Mouse (Mus musculus): ENCODE results near the gene Cubn. TPM values are rescaled to one million over a fixed set of nuclear protein-coding genes. Genes with fewer than 3 reads are reported as not detected.

Gene Cubn
- polyA plus RNA-seq, 1 experiment from 2014 or later = 0.77 TPM

GRCm38 (mm10) chr2:13371072-13371796, 120.4 kb downstream of the Cubn start:
- no peaks in the 10 kb centered on the region for H3K27me3 ChIP-seq (replicated peaks)
- no peak overlapping the region for H3K4me3 ChIP-seq
- H3K27ac ChIP-seq = peak overlapping the region; percentile 72
- WGBS = 47% methylated on average over 10 of the region's 10 CpGs
- ATAC-seq (replicated peaks) = 0 out of 2 replicates have a peak, but pooled peaks have one; percentile 5
- H3K9ac ChIP-seq = no peak overlapping the region
- H3K9me3 ChIP-seq = no peaks in the 10 kb centered on the region
- no peak overlapping the region for H3K4me2 ChIP-seq
- H3K36me3 ChIP-seq (replicated peaks) = no peaks in the 10 kb centered on the region
- peaks cover 24% of the 10 kb centered on the region for H3K4me1 ChIP-seq

DNA sequence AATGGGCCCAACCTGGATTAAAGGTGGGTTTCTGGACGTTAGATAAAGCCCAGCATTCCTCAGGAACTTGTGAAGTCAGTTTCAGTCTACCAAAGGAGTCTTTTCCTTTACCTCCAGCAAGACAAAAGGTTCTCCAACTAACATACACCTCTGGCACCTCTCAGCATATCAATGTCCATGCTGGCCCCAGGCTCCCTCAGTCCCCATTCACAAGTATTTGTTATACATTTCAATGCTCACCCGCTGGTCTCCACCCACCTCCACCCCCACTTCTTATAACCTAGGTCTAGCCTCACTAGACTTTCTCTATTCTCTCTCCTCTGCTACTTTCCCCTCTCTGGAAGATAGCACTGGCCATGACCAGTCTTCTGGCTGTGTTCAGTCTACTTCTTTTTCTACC, 121.1 kb downstream of the Cubn start:
- 33% methylated on average over 2 of the region's 2 CpGs for WGBS
- Histone ChIP-seq H3K4me3 (no peak overlapping the region), H3K27me3 (replicated peaks) (no peaks in the 10 kb centered on the region), H3K9me3 (no peaks in the 10 kb centered on the region), H3K9ac (no peak overlapping the region), H3K4me1 (peaks cover 24% of the 10 kb centered on the region), H3K27ac (no peak overlapping the region), H3K4me2 (no peak overlapping the region), H3K36me3 (replicated peaks) (no peaks in the 10 kb centered on the region)
- no peak for ATAC-seq (replicated peaks)

DNA sequence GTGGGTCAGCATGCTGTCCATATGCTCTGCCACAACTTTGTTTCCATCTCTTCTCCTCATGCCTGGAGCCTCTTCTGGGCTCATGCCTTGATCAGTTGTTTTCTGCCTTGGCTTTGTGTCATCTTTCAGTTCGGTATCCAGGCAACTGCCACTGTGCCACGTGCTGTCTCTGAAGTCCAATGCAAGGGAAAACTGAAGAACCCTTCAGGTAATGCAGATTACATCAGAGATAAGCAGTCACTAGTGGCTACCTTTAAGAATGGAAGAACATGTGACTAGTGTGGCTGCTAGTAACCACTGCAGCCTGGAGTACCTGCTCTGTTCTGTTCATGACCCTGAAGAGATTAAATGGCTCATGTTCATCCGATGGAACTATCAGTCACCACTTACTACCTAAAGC, 123.1 kb downstream of the Cubn start:
- Histone ChIP-seq H3K9me3 (no peaks in the 10 kb centered on the region), H3K4me3 (no peak overlapping the region), H3K4me2 (no peak overlapping the region), H3K9ac (no peak overlapping the region), H3K4me1 (peaks cover 24% of the 10 kb centered on the region), H3K27ac (no peak overlapping the region), H3K36me3 (replicated peaks) (no peaks in the 10 kb centered on the region), H3K27me3 (replicated peaks) (no peaks in the 10 kb centered on the region)
- 60% methylated on average over 3 of the region's 3 CpGs for WGBS
- no peak for ATAC-seq (replicated peaks)

DNA sequence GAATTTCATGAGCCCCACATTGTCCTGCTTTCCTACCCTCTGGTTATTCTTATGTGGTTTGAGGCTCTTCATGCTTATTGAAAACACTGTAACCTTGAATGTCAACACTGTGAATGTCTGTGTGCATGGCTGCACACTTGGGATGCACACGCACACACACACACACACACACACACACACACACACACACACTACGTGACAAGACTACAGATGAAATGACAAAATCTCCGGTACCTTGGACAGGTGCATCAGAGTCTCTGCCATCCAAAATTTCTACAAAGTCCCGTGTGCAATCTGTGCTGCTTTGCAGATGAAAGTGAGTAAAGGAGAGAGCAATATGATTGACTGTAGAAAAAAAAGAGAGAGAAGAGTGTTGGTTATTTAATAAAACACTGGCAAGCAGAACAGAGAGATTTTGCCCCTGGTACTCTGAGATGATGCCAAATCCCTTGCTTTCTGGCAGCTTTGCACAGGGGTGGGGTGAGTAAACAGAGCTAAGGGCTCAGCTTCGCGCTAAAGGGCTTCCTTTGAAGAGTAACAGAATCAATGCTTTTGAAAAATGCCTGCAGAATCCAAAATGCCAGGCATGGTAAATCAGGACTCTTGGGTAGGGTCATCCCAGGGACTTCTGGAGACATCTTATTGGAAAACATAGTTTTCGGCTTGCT, 133.6 kb downstream of the Cubn start:
- Histone ChIP-seq H3K4me2 (0 out of 2 replicates have a peak overlapping the region, but pooled peaks have one; percentile 5), H3K9ac (no peak overlapping the region), H3K27ac (peak overlapping the region; percentile 51), H3K27me3 (replicated peaks) (no peaks in the 10 kb centered on the region), H3K36me3 (replicated peaks) (no peaks in the 10 kb centered on the region), H3K4me1 (peaks cover 17% of the 10 kb centered on the region), H3K4me3 (no peak overlapping the region), H3K9me3 (no peaks in the 10 kb centered on the region)
- 40% methylated on average over 7 of the region's 7 CpGs for WGBS
- peak; percentile 91 for ATAC-seq (replicated peaks)

- H3K36me3 ChIP-seq (replicated peaks) = no peaks in the 10 kb centered on the region
- no peak overlapping the region for H3K27ac ChIP-seq
- H3K9me3 ChIP-seq = no peaks in the 10 kb centered on the region
- WGBS = 95% methylated on average over 3 of the region's 3 CpGs
- no peaks in the 10 kb centered on the region for H3K27me3 ChIP-seq (replicated peaks)
- peaks cover 3% of the 10 kb centered on the region for H3K4me1 ChIP-seq
- ATAC-seq (replicated peaks) = no peak
- H3K4me2 ChIP-seq = no peak overlapping the region
- H3K4me3 ChIP-seq = no peak overlapping the region
- H3K9ac ChIP-seq = no peak overlapping the region
Observed at GRCm38 (mm10) chr2:13352775-13353174, 138.8 kb downstream of the Cubn start.

GRCm38 (mm10) chr2:13352112-13352728, 139.4 kb downstream of the Cubn start:
- H3K9ac ChIP-seq = no peak overlapping the region
- H3K27me3 ChIP-seq (replicated peaks) = no peaks in the 10 kb centered on the region
- ATAC-seq (replicated peaks) = no peak
- WGBS = 98% methylated on average over 1 of the region's 1 CpGs
- no peaks in the 10 kb centered on the region for H3K4me1 ChIP-seq
- H3K27ac ChIP-seq = no peak overlapping the region
- no peaks in the 10 kb centered on the region for H3K36me3 ChIP-seq (replicated peaks)
- H3K4me3 ChIP-seq = no peak overlapping the region
- H3K9me3 ChIP-seq = no peaks in the 10 kb centered on the region
- H3K4me2 ChIP-seq = no peak overlapping the region

DNA sequence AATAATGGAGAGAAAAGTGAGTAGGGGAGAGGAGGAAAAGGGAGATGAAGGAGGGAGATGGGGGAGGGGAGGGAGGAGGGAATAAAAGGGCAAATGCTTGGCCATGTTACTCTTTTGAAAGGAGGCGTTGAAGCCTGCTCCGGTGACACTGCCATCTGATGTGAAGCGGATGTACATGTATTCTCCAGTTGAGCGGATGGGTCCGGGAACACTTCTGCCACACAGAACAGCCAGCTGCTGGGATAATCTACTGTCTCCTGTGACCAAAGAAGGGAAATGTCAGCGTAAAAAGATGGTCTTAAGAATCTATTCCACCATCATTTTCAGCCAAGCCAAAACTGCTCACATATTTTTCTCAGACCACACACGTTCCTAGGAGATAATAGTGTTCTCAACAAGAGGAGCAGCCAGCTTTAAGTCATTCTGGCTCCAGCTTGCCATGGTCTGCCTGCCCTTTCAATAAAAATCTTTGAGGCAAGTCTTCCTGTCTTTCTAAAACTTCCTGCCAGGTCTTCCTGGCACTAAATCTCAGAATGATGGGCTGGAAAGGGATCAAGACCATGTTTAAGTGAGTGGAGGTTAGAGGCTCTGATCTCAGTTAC, 149.2 kb downstream of the Cubn start:
- H3K27ac ChIP-seq = no peak overlapping the region
- no peak for ATAC-seq (replicated peaks)

DNA sequence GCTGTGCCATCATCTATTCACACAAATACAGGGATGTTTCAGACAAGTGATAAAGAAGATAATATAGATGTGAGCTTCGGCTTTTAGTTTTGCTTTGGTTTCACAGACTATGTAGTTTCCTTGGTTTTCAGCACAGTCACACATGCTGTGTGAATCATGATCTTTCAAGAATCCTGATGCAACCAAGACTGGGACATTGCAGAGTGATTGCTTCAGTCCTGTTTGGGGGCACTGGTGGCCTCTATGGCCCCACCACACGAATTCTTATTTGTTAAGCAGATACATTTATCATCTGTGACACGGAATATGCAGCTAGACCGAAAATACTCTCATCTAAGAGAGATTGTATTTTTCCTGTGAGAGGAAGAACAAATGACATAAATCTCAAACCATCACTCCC, 156.2 kb downstream of the Cubn start:
- Histone ChIP-seq H3K4me3 (no peak overlapping the region), H3K36me3 (replicated peaks) (no peaks in the 10 kb centered on the region), H3K9me3 (no peaks in the 10 kb centered on the region), H3K27me3 (replicated peaks) (no peaks in the 10 kb centered on the region), H3K4me1 (no peaks in the 10 kb centered on the region), H3K9ac (no peak overlapping the region), H3K4me2 (no peak overlapping the region), H3K27ac (no peak overlapping the region)
- 92% methylated on average over 4 of the region's 4 CpGs for WGBS
- no peak for ATAC-seq (replicated peaks)

More for the DNA sequence above, 149.2 kb downstream of the Cubn start:
- no peaks in the 10 kb centered on the region for H3K36me3 ChIP-seq (replicated peaks)
- H3K9me3 ChIP-seq = no peaks in the 10 kb centered on the region
- WGBS = 50% methylated on average over 7 of the region's 7 CpGs
- H3K4me3 ChIP-seq = no peak overlapping the region
- no peaks in the 10 kb centered on the region for H3K27me3 ChIP-seq (replicated peaks)
- no peaks in the 10 kb centered on the region for H3K4me1 ChIP-seq
- H3K4me2 ChIP-seq = no peak overlapping the region
- no peak overlapping the region for H3K9ac ChIP-seq

- ATAC-seq (replicated peaks) = no peak
Observed at GRCm38 (mm10) chr2:13329754-13330417, 161.7 kb downstream of the Cubn start.

GRCm38 (mm10) chr2:13303376-13303775, 188.2 kb downstream of the Cubn start:
- 93% methylated on average over 3 of the region's 3 CpGs for WGBS
- ATAC-seq (replicated peaks) = no peak
- H3K27me3 ChIP-seq (replicated peaks) = no peaks in the 10 kb centered on the region

More at GRCm38 (mm10) chr2:13329754-13330417, 161.7 kb downstream of the Cubn start:
- Histone ChIP-seq H3K9ac (no peak overlapping the region), H3K36me3 (replicated peaks) (no peaks in the 10 kb centered on the region), H3K4me2 (no peak overlapping the region), H3K4me3 (no peak overlapping the region), H3K27ac (no peak overlapping the region), H3K9me3 (no peaks in the 10 kb centered on the region), H3K4me1 (no peaks in the 10 kb centered on the region), H3K27me3 (replicated peaks) (no peaks in the 10 kb centered on the region)
- WGBS = 51% methylated on average over 4 of the region's 4 CpGs

DNA sequence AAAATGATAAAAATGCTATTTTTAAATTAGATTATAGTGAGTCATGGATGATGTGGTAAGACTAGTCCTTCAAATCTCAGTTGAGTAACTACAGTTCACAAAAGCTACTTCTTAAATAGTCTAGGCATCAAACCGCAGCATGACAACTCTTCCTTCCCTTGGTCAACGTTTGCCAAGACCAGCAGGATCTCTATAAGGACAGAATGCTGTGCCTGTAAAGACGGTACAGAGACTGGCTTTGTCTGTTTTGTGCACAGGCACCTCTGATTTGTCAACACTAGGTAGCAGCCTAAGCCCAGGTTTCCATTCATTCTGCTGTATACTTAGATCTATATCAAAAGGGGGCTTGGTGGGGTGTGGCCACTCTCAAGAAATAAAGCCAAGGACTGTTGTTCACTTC, 192.6 kb downstream of the Cubn start:
- WGBS = 29% methylated on average over 3 of the region's 3 CpGs
- peak; percentile 95 for ATAC-seq (replicated peaks)
- H3K9ac ChIP-seq = no peak overlapping the region
- H3K27me3 ChIP-seq (replicated peaks) = no peaks in the 10 kb centered on the region
- no peaks in the 10 kb centered on the region for H3K9me3 ChIP-seq
- H3K27ac ChIP-seq = no peak overlapping the region
- H3K4me3 ChIP-seq = no peak overlapping the region
- no peak overlapping the region for H3K4me2 ChIP-seq
- H3K36me3 ChIP-seq (replicated peaks) = no peaks in the 10 kb centered on the region
- H3K4me1 ChIP-seq = no peaks in the 10 kb centered on the region

More at GRCm38 (mm10) chr2:13303376-13303775, 188.2 kb downstream of the Cubn start:
- Histone ChIP-seq H3K36me3 (replicated peaks) (no peaks in the 10 kb centered on the region), H3K9ac (no peak overlapping the region), H3K4me1 (no peaks in the 10 kb centered on the region), H3K4me3 (no peak overlapping the region), H3K9me3 (no peaks in the 10 kb centered on the region), H3K4me2 (no peak overlapping the region), H3K27ac (no peak overlapping the region)

DNA sequence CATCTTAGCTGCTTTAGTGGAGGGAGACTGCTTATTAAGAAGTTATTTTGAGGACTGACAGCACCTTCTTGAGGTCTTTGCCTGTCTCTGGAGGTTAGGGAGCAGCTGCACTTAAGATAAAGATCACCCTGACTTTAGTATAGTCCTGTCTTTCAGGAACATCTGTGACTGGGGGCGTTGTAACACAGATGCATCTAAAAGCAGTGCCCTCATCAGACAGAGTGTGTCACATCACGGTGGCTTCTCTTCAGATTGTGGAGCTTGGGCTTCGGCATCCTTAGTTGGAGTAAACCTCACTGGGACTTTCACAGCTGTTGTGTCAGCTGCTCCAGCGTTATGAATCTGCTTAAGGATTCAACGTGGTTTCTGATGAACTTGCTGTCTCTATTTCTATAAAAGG, 193.9 kb downstream of the Cubn start:
- no peak for ATAC-seq (replicated peaks)
- WGBS = 42% methylated on average over 5 of the region's 5 CpGs

More for the DNA sequence above, 193.9 kb downstream of the Cubn start:
- Histone ChIP-seq H3K4me3 (no peak overlapping the region), H3K9ac (no peak overlapping the region), H3K4me2 (no peak overlapping the region), H3K36me3 (replicated peaks) (no peaks in the 10 kb centered on the region), H3K27me3 (replicated peaks) (no peaks in the 10 kb centered on the region), H3K9me3 (no peaks in the 10 kb centered on the region), H3K4me1 (no peaks in the 10 kb centered on the region), H3K27ac (no peak overlapping the region)

Data from midbrain, embryonic 15.5 days (tissue).